Mouse (Mus musculus) cortical plate, adult 2 months (tissue): ENCODE measurements around the gene Phactr3. TPM values are rescaled to one million over a fixed set of nuclear protein-coding genes. Genes with fewer than 3 reads are reported as not detected.

Experiments used
- H3K27ac ChIP-seq: fragments of 200-500 bp; 2 replicates; pipeline ENCODE4 v1.5.1; 2012; ENCODE audit warnings: low read length, control low read depth, inconsistent platforms; ENCODE audit not compliant: insufficient read depth
- H3K4me1 ChIP-seq: fragments of 200-500 bp; 2 replicates; pipeline ENCODE4 v1.6.1; 2011; ENCODE audit warnings: low read length; ENCODE audit not compliant: control insufficient read depth, insufficient read depth
- H3K4me3 ChIP-seq: fragments of 200-500 bp; 2 replicates; pipeline ENCODE4 v1.5.1; 2011; ENCODE audit warnings: mild to moderate bottlenecking, low read length, control low read depth; ENCODE audit not compliant: insufficient read depth
- CTCF ChIP-seq: fragments of 200-500 bp; IDR thresholded peaks from 2 replicates; pipeline ENCODE4 v1.5.1; 2011; ENCODE audit warnings: mild to moderate bottlenecking, control low read depth, low read length; ENCODE audit not compliant: insufficient read depth; ENCODE audit errors: extremely low read depth
- POLR2A ChIP-seq: fragments of 200-500 bp; IDR thresholded peaks from 2 replicates; pipeline ENCODE4 v1.6.1; 2011; ENCODE audit warnings: mild to moderate bottlenecking, low read length, control low read depth; ENCODE audit not compliant: insufficient read depth; ENCODE audit errors: extremely low read depth
- polyA plus RNA-seq: library from polyadenylated mRNA; depleted of rRNA; stranded (reverse); fragments of >200 nt; gene quantifications from 2 replicates; pipeline ENCODE4 v1.2.3, GENCODE M21; 2012

The Phactr3 gene
- polyA plus RNA-seq, 1 experiment, result 136 TPM

- Histone ChIP-seq H3K27ac (no peak overlapping the region), H3K4me1 (no peaks in the 10 kb centered on the region), H3K4me3 (no peak overlapping the region)
- TF ChIP-seq CTCF (no peak), POLR2A (no peak)
These were observed 2.6 kb downstream of the Phactr3 start for GRCm38 (mm10) chr2:178121375-178121688.

GRCm38 (mm10) chr2:178121946-178122665, 3.3 kb downstream of the Phactr3 start:
- TF ChIP-seq POLR2A, result no peak
- no peak for TF ChIP-seq CTCF
- Histone ChIP-seq H3K4me1 (no peaks in the 10 kb centered on the region), H3K27ac (no peak overlapping the region), H3K4me3 (no peak overlapping the region)

GRCm38 (mm10) chr2:178123466-178123865, 4.7 kb downstream of the Phactr3 start:
- H3K4me3 ChIP-seq, result no peak overlapping the region
- peaks cover under 1% of the 10 kb centered on the region; the same call in 1 of the 2 replicates for H3K4me1 ChIP-seq
- TF ChIP-seq POLR2A, result no peak
- TF ChIP-seq CTCF, result no peak
- no peak overlapping the region for H3K27ac ChIP-seq

- H3K4me1 ChIP-seq, result peaks cover 4% of the 10 kb centered on the region; the same call in 1 of the 2 replicates
- no peak overlapping the region for H3K4me3 ChIP-seq
- no peak overlapping the region for H3K27ac ChIP-seq
- TF ChIP-seq CTCF (no peak), POLR2A (no peak)
These were observed 6.7 kb downstream of the Phactr3 start for GRCm38 (mm10) chr2:178125427-178125826.

- peaks cover 4% of the 10 kb centered on the region; the same call in 1 of the 2 replicates for H3K4me1 ChIP-seq
- H3K4me3 ChIP-seq, result no peak overlapping the region
- no peak overlapping the region for H3K27ac ChIP-seq
- no peak for TF ChIP-seq POLR2A
- no peak for TF ChIP-seq CTCF
These were observed 7.5 kb downstream of the Phactr3 start for GRCm38 (mm10) chr2:178126041-178126820.

- TF ChIP-seq CTCF, result no peak
- TF ChIP-seq POLR2A, result no peak
- H3K4me1 ChIP-seq, result peaks cover 4% of the 10 kb centered on the region; the same call in 1 of the 2 replicates
- H3K4me3 ChIP-seq, result no peak overlapping the region
- H3K27ac ChIP-seq, result no peak overlapping the region
These were observed 9.8 kb downstream of the Phactr3 start for GRCm38 (mm10) chr2:178128594-178128993.

GRCm38 (mm10) chr2:178129161-178129560, 10.4 kb downstream of the Phactr3 start:
- Histone ChIP-seq H3K27ac (no peak overlapping the region), H3K4me1 (peaks cover 4% of the 10 kb centered on the region; the same call in 1 of the 2 replicates), H3K4me3 (no peak overlapping the region)
- no peak for TF ChIP-seq CTCF
- no peak for TF ChIP-seq POLR2A

- H3K4me3 ChIP-seq, result no peak overlapping the region
- H3K4me1 ChIP-seq, result peaks cover 4% of the 10 kb centered on the region; the same call in 1 of the 2 replicates
- TF ChIP-seq CTCF, result no peak
- no peak for TF ChIP-seq POLR2A
- no peak overlapping the region for H3K27ac ChIP-seq
These were observed 10.9 kb downstream of the Phactr3 start for GRCm38 (mm10) chr2:178129676-178130075.

GRCm38 (mm10) chr2:178130536-178130935, 11.8 kb downstream of the Phactr3 start:
- Histone ChIP-seq H3K4me1 (peaks cover 4% of the 10 kb centered on the region; the same call in 1 of the 2 replicates), H3K4me3 (no peak overlapping the region), H3K27ac (no peak overlapping the region)
- TF ChIP-seq CTCF (no peak), POLR2A (no peak)
